Mouse (Mus musculus) neural tube, embryonic 10.5 days (tissue): ENCODE results near the gene Pik3cg.

Experiments used
- DNase-seq: peaks from one replicate; pipeline ENCODE4 v3.0.0-alpha.2; 2017; ENCODE audit warnings: low spot score; ENCODE audit errors: extremely low spot score

Gene Pik3cg

GRCm38 (mm10) chr12:32201932-32202331 lies 6.5 kb downstream of the Pik3cg start:
- no peak for DNase-seq

- DNase-seq = no peak
Observed at GRCm38 (mm10) chr12:32201070-32201585, 7.3 kb downstream of the Pik3cg start.

- no peak for DNase-seq
Observed at GRCm38 (mm10) chr12:32200387-32201069, 7.9 kb downstream of the Pik3cg start.

- no peak for DNase-seq
Observed at GRCm38 (mm10) chr12:32199422-32199821, 9.0 kb downstream of the Pik3cg start.

- no peak for DNase-seq
Observed at GRCm38 (mm10) chr12:32198025-32198424, 10.4 kb downstream of the Pik3cg start.

GRCm38 (mm10) chr12:32195000-32195399 lies 13.5 kb downstream of the Pik3cg start:
- no peak for DNase-seq

- no peak for DNase-seq
Observed at GRCm38 (mm10) chr12:32194358-32194757, 14.1 kb downstream of the Pik3cg start.

- no peak for DNase-seq
Observed at GRCm38 (mm10) chr12:32190927-32191326, 17.5 kb downstream of the Pik3cg start.

GRCm38 (mm10) chr12:32187668-32188236 lies 20.7 kb downstream of the Pik3cg start:
- DNase-seq = no peak

- no peak for DNase-seq
Observed at GRCm38 (mm10) chr12:32186627-32187255, 21.7 kb downstream of the Pik3cg start.

GRCm38 (mm10) chr12:32184874-32185273 lies 23.6 kb downstream of the Pik3cg start:
- DNase-seq = no peak

GRCm38 (mm10) chr12:32183584-32183983 lies 24.9 kb downstream of the Pik3cg start:
- no peak for DNase-seq

- no peak for DNase-seq
Observed at GRCm38 (mm10) chr12:32182632-32183419, 25.6 kb downstream of the Pik3cg start.

- no peak for DNase-seq
Observed at GRCm38 (mm10) chr12:32181885-32182284, 26.6 kb downstream of the Pik3cg start.

- no peak for DNase-seq
Observed at GRCm38 (mm10) chr12:32174437-32174836, 34.0 kb downstream of the Pik3cg start.

- no peak for DNase-seq
Observed at GRCm38 (mm10) chr12:32172826-32173225, 35.6 kb downstream of the Pik3cg start.

GRCm38 (mm10) chr12:32169164-32169563 lies 39.3 kb downstream of the Pik3cg start:
- DNase-seq = no peak

- no peak for DNase-seq
Observed at GRCm38 (mm10) chr12:32168751-32169150, 39.7 kb downstream of the Pik3cg start.

- DNase-seq = no peak
Observed at GRCm38 (mm10) chr12:32163706-32164105, 44.8 kb downstream of the Pik3cg start.

- no peak for DNase-seq
Observed at GRCm38 (mm10) chr12:32158757-32159156, 49.7 kb downstream of the Pik3cg start.

GRCm38 (mm10) chr12:32146606-32147005 lies 61.9 kb downstream of the Pik3cg start:
- no peak for DNase-seq

- DNase-seq = no peak
Observed at GRCm38 (mm10) chr12:32145651-32146050, 62.8 kb downstream of the Pik3cg start.
